Mouse (Mus musculus) spleen, postnatal 36 days (tissue): Measurements from ENCODE around the gene Lins1.

Experiments
- DNase-seq, 2 experiments: peaks; one replicate each; pipeline ENCODE4 v3.0.0; 2022; ENCODE audit warnings: low spot score in 2 of 2, mixed read lengths in 1 of 2

Lins1 gene

DNA sequence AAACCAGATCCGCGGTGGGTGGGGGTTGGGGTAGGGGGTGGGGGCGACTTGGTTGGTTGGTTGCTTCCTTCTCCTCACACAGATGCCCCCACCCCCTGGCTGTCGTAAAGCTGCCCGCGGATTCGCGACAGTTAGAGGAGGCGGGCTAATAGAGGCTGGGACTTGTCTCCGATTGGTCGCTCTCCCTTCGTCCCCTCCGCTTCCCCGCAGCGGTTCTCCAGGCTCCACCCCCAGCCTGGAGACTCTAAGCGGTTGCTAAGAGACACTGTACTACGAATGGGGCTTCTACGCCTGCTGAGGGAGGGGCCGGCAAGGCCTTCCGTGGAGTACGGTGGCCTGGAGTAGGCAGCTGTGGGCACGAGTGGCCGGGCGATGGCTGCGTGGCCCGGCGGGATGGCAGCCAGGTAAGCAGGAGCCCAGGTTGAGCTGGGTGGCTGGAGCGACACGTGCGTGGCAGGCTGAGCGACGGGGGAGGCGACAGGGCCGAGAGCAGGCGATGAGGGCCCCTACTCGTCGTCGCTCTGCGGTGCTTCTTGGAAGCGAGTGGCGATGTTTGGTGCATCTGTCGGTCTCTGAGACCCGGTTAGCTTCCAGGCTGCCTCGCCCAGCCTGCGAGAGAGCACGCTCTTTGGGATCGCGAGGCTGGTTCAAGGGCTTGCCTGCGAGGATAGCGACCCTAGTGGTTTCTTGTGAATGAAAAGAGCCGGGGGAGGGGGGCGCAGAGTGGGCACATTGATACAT is at the start of gene Lins1:
Lins1 (plus strand) TSS at position 270 of the 741 bp plus-strand sequence.
- DNase-seq, result peak; percentile 99

DNA sequence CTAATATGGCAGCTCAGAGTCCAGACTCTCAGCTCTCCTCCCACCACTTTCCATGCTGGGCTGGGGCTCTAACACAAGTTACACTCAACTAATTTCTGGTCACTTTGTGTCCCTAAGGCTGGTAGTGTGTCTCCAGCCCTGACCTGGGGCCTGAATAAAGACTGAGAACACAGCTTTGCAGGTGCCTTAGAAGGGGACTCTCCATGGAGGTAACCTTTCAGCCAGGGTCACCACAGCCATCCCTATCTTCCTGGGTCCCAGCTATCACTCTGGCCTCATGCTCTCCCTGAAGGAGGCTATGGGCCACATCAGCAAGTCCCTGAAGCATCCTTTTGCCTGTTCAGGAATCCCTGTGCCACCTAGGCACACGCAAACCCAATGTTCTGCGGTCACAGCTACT is 44.0 kb upstream of the Lins1 start:
- no peak for DNase-seq

DNA sequence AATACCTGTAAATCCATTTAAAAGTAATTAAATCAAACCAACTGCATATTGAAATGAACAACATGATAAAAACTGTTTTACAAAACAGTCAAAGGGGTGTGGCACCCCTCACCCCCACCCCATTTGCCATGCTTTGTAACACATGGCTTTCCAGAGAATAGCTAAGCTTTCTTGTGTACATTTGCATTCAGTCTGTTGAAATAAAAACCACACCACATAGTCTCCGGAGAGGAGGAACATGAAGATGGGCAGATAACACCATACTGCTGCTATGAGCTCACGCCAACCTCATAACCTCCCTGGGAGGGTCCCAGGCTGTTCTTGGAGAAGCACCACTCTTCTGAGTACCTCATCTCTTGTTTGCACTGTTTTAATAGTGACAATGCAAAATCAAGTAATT is 40.5 kb upstream of the Lins1 start:
- no peak for DNase-seq

DNA sequence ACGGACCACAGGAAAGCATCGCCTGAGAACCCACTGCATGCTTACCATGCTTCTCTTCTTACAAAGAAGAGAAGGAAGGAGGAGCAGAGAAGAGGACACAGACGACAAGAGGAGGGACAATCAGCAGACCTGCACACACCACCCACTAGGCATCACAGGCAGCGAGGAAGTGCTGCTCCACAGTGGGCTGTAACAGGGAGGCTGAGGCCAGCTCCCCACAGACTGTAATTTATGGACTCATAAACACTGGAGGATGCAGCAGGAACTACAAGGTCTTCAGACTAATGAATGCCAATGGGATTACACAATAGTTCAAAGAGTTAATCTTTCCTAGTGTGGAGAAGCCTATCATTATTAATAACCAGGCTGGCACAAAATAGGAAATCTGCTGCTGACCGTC is 38.8 kb upstream of the Lins1 start:
- no peak for DNase-seq

DNA sequence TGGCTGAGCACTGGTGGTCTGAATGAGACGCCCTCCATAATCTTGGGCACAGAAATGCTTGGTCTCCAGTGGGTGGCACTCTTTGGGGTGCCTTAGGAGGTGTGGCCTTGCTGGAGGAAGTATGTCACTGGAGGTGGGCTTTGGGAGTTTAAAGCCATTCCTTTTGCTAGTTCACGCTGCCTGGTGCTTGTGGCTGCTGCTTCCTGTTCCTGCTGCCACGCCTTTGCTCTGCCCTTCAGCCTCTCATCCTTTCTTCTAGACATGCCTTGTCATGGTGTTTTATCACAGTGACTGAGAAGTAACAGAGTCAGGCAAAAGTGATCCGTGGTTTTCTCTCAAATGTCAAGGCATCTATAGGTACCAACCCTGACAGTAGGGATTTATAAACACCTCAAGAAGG is 37.5 kb upstream of the Lins1 start:
- no peak for DNase-seq

DNA sequence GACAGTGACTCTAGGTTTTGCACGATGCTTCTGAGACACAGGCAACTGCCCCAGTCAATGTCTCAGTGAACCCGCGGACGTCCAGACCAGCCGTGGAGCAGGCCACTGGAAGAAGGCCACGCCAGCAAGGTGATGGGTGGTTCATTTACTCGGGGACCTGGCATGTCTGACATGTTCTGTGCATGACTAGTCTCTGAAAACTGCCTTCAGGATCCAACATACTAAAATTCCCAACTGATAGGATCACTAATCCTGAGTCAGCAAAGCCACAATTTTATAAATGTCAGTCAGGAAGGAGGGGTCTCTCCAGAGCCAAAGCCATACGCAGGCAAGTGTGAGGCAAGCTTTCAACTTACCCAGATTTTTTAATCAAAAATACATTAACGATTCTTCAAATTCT is 36.1 kb upstream of the Lins1 start:
- no peak for DNase-seq

DNA sequence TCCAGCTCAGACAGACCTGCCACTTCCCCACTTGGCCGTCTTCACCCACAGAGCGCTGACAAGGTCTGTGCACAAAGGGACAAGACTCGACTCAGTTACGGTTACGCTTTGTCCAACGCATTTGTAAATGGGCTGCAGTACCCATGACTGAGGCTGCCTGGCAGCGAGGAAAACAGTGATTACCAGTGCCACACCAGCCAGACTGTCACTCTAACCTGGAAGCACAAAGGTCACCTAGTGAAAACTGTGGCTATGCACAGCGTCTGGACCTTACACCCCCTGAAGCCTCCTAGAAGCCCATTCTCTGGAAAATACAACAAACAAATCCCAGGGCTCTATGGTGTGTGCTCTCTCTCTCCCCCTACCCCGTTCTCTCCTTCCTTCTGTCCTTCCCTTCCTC is 34.2 kb upstream of the Lins1 start:
- DNase-seq, result no peak

DNA sequence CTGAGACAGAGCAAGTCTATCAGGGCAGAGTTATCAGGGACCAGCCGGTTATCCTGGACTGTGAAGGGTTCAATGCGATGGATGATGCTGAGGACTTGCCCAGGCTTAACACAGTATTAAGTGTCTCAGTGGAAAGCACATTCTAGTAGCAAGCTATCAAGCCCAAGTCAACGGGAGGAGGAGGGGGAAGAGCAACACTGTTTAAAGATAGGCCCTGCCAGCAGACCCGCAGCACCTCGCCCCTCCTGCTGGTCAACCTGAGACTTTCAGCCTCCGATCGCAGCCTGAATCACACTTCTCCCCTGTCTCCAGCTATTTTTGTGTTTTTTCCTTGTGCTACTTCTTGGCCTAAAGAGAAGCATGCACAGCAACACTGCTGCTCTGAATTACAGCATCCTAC is 29.4 kb upstream of the Lins1 start:
- no peak for DNase-seq

DNA sequence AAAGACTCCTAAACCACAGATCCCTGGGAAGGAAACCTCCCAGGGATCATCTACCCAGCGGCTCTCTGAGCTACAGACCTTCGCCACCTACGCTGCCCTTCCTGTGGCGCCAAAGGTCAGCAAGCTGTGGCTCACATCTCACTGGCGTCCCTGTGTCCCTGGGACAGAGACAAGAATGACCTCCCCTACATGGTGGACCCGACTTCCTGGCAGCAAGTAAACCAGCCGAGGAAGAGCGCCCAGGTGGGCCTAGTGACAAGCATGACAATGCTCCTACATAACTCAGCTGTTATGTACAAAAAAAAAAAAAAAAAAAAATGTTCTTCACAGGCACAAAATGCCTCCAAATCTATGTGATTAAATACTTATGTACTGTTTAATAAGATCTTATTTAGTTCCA is 28.7 kb upstream of the Lins1 start:
- DNase-seq, result no peak

DNA sequence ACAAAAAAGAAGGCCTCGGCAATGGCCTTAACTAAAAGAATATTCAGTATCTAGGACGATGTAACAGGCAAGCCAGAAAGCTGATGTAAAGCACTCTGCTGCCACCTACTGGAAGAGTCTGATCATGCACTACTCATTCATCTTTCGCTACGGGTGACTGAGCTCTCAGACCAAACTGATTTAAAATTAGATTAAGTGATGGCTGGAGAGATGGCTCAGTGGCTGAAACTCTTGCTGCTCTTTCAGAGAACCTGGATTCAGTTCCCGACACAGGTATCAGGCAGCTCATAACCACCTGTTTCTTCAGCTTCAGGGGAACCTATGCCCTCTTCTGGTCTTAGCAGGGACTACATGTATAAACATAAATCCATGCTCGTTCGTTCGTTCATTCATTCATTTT is 28.1 kb upstream of the Lins1 start:
- peak; percentile 40 to 59 for DNase-seq

DNA sequence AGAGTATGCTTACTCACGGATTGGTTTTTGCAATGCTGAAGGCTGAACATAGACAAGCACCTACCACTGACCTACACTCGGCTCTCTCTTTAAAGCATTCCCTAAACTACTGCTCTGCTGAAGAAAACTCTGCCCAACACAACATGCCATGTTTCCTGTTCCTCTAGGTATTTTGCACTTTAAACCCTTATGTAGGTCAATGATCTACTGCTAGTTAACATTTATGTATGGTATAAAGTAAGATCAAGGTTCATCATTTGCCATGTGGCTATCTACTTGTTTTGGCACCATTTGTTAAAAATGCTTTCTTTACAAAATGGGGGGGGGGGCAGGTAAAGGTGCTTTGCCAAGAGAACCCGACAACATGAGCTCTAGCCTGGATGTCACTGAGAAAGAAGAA is 26.1 kb upstream of the Lins1 start:
- DNase-seq, result no peak

DNA sequence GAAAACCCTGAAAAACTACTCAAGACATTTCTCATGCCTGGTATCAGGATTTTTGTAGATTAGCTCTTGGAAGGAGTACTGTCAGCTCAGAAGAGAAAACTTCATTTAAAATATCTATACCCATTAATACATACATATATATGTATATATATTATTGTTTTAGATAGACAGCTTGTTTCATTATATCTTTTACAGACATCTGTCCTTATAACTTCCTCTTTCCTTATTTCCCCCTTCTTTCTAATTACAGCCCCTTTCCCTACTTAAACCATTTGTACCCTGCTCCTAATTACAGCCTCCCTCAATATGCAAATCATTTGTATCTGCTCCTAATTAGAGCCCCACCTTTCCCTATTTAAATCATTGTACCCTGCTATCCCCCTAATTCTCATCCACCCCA is 22.6 kb upstream of the Lins1 start:
- DNase-seq, result no peak

DNA sequence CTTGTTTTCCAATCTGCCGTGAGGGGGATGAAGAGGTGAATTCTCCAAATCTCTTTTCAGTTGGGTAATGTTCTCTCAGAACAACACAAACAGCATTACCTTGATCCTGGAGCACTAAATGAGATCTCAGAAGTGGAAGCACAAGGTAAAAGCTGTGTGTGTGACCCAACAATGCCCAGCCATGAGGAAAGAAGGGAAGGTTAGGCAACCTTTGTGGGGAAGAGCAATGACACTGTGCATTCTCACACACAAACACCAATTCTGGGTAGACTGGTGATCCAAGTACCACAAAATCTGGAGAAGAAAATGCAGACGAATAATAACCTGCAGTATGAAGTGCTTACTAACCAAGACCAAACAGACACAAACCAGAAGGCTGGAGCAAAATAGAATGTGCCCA is 13.9 kb upstream of the Lins1 start:
- DNase-seq, result no peak

DNA sequence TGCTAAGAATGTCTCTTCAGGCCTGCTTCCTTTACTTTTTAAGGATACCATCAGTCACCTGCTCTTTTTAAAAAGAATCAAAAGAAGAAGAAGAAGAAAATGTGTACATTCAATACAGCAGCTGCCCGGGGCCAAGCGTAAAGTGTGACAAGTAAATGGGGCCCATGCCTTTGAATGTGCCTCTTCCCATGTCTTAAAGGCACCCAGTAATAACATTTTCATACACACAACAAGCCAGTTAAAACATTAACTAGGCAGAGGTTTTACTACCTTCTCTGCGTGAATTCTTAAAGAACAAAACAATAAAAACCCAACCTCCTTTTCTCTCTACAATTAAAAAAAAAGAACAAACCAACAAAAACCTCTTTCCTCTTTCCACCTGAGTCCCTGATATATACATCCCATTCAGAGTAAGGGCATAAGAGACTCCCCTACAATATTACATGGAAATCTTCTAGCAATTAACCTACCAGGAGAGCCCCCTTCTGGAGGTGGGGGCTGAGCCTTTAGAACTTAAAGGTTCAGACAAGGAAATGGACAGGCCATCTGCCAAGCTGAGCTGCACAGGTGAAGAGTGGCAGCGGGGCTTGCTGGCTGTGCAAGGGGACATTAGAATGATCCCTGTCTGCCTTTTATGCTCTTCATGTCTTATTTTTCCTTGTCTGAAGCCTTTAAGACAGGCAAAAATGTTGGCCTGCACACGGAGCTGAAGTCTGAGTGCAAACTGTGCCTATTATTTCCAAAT is 7.4 kb upstream of the Lins1 start:
- no peak for DNase-seq

DNA sequence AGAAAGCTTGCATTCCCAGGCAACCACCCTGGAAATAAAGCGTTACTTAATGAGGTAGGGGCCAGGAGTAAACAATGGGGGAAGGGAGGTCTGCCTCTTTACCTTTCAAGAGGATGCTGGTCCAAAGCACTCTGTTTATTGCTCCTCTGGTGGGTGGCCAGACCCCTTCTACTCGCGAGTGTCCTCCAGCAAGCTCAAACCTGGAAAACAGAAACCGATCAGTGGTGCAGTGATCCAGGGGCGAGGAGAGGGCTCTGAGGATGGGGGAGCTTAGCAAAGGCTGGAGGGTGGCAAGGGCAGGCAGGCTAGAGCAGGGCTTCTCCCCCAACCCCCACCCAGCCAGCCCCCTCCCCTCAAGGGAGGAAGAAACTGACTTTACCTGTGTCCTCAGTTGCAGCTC is 968 bp upstream of the Lins1 start:
- no peak for DNase-seq

DNA sequence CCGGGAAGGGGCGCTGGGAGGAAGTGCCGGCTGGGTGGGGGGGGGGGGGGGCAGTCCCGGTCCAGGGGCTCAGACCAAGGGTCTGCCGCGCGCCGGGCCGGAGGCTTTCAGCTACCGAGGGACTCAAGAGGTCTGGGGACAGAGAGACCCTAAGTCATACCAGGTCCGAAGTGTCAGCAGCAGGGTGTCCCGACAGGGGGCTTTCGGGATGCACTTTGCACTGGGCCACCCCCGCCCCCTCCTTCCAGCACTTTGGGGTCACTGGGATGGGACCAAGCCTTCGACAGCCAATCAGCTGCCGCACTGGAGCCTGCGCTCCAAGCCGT is 432 bp upstream of the Lins1 start, which contains the start of gene Asb7:
Asb7 (minus strand) TSS at position 303 of the 326 bp plus-strand sequence.
- no peak for DNase-seq

DNA sequence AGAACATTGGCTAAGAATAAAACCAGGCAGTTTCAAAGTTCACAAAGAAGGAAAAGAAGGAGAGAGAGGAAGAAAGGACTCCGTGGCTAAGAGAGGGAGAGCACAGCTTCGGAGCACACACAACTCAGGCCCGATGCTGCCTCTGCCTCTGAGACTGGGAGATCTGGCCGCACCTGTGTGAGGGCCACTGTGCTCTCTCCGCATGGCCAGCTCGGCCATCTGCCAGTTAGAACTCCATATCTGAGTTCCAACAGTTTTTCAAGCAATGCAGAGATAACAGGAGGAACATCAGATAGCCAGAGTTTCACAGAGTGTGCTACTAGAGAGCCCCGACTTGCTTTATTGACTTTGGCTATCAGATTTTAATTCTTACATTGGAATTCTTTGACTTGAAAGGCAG is 4.8 kb downstream of the Lins1 start:
- DNase-seq, result no peak

DNA sequence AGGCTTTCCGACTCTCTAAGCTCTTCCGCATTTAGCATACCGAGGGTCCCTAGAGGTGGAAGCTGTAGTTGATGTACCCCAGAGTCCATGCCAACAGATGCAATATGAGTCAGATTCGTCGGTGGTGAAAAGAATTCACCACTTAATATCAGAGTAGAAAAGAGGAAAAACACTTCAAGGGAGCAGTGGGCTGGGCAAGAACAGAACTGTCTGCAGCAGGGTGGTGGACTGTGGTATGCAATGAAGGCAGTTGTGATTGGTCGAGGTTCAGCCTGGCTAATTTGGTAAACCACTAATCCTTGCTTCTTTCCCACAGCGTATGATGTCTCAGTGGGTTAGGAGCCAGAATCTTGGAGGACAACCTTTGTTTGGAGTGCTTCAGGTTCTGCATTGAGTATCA is 13.0 kb downstream of the Lins1 start:
- DNase-seq, result no peak

DNA sequence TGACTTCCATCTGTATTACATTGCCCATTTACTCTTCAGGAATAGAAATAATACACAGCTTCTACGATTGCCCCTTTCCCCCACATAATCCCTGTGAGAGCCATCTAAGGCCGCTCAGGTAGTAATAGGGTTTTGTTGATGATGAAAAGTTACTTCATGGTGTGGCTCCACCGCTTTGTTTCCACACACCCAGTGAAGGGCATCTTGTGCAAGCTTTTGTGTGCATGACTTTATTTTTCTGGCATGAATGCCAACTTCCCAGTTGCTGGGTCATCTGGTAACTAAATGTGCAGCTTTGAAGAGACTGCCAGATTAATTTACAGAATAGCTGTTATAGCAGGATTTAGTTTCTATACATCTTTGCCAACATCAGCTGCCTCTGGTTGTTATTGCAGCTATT is 14.9 kb downstream of the Lins1 start:
- no peak for DNase-seq

DNA sequence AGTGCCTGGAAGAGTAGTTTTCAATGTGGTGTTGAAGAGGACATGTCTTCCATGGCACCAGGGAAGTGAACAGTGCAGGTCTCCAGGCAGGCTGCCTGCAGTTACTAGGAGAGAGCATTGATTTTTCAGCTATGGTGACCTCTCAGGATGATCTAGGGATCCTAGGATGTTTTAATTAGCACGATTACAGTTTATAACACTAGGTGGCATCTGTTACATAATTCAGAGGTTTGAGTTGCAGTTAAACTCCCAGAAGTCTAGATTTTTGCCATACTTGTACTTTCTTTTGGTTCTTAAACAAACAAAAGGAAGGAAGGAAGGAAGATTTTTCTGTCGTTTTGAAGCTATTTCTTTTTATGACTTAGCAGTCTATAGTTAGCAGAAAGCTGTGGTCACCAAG is 21.5 kb downstream of the Lins1 start:
- DNase-seq, result no peak

DNA sequence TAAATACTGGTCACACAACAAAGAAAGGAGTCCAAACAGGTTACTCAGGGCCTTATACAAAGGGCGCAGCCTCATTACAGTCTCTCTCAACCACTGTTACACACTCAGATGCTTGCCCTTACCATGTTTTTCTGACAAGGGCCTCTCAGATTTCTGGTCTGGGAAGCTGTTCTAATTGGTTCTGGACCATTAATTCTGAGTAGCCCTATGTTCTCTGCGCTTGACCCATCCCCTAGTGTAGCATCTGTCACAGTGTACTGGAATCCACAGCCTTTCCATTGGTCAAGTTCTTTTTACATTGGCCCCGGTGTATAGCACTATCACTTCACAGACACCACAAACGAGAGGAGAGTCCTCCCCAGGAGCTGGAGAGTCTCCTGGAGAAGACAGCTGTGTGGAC is 34.8 kb downstream of the Lins1 start:
- DNase-seq, result no peak

DNA sequence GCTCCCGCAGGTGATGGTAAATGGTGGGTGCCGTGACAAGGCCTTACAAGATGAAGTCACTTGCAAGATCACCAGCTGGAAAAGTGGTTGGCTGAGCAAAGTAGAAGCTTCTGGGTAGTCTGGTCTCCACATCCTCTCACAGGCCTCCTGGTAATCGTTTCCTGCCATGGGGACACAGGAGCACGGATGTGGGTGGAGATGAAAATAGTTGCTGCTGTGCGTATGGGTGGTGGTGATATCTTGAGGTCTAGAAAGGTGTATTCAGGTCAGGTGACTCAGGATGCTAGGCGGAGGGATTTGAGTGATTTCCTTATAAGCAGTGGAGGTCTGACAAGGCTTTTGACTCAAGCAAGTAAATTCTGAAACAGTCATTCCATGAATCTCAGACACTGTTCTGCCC is 35.3 kb downstream of the Lins1 start:
- DNase-seq, result no peak

DNA sequence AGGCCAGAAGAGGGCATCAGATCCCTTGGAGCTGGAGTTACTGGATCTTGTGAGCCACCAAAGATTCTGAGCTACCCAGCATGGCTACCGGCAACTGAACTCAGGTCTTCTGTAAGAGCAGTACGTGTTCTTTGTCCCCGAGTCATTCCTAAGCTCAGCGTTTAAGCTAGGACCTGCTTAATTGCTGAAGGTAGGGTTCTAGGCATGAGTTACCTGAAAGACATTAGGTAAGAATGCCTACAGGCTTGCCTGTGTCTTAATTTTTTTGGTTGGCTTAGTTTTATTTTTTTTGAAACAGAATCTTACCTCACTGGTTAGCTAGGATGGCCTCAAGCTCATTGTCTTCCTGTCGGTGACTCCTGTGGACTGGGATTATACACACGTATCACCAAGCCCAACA is 38.4 kb downstream of the Lins1 start:
- no peak for DNase-seq

DNA sequence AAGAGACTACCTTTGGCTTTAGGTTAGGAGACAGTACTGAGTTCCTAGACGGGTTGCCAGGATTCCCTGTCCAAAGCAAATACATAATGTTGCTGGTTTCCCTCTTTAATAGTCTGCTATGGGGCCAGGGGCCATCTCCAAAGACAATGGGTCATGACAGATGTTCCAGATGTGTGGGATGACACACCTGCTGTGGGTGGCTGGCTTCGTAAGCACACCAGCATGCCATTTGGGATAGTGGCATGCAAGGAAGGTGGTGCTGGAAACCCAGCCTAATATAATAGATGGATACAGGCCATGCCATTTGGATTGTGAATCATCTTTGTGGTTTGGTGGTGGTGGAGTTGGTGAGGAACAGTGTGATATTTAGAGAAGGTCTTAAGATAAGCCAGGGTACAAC is 39.5 kb downstream of the Lins1 start:
- no peak for DNase-seq
